Mouse (Mus musculus): ENCODE data around the gene Gpr35. TPM values are rescaled to one million over a fixed set of nuclear protein-coding genes. Genes with fewer than 3 reads are reported as not detected.
"Not testable (repeated sequence)": the region's sequence is repeated elsewhere in the genome, so short reads cannot be mapped to it uniquely, and the experiment has no call there.

Gene Gpr35
- polyA plus RNA-seq, 2 experiments: 0.73 to 0.98 TPM

GRCm38 (mm10) chr1:92958999-92959398 is 8.3 kb downstream of the Gpr35 start:
- no peak for ATAC-seq (ENCODE audit: low FRiP score, low read depth)
- 74% methylated on average over 1 of the region's 1 CpGs for WGBS
- H3K4me3 ChIP-seq (replicated peaks; ENCODE audit: low read length): no peak overlapping the region
- DNase-seq (ENCODE audit: low spot score): no peak
- H3K4me2 ChIP-seq (replicated peaks; ENCODE audit: low read depth, low read length, severe bottlenecking): no peak overlapping the region
- no peaks in the 10 kb centered on the region for H3K9me3 ChIP-seq (ENCODE audit: control insufficient read depth, low read length)
- no peaks in the 10 kb centered on the region for H3K27me3 ChIP-seq (ENCODE audit: control insufficient read depth, insufficient read depth, low read length)
- H3K9ac ChIP-seq (ENCODE audit: low read depth, low read length, severe bottlenecking): no peak overlapping the region
- no peaks in the 10 kb centered on the region for H3K36me3 ChIP-seq (ENCODE audit: control insufficient read depth, insufficient read depth, low read length)
- H3K27ac ChIP-seq (replicated peaks; ENCODE audit: low read depth, low read length): no peak overlapping the region
- no peak for TF ChIP-seq POLR2A (IDR thresholded peaks at IDR 0.05; ENCODE audit: borderline replicate concordance, extremely low read depth, insufficient read depth, insufficient read length)
- no peaks in the 10 kb centered on the region for H3K4me1 ChIP-seq (ENCODE audit: control insufficient read depth, insufficient read depth, low read length)

- not testable (repeated sequence) for H3K27ac ChIP-seq (replicated peaks; ENCODE audit: low read depth, low read length); H3K36me3 ChIP-seq (ENCODE audit: control insufficient read depth, insufficient read depth, low read length); H3K9me3 ChIP-seq (ENCODE audit: control insufficient read depth, low read length); H3K4me2 ChIP-seq (replicated peaks; ENCODE audit: low read depth, low read length, severe bottlenecking); H3K9ac ChIP-seq (ENCODE audit: low read depth, low read length, severe bottlenecking); H3K4me1 ChIP-seq (ENCODE audit: control insufficient read depth, insufficient read depth, low read length); H3K27me3 ChIP-seq (ENCODE audit: control insufficient read depth, insufficient read depth, low read length); H3K4me3 ChIP-seq (replicated peaks; ENCODE audit: low read length); DNase-seq (ENCODE audit: low spot score); ATAC-seq (ENCODE audit: low FRiP score, low read depth)
- 82% methylated on average over 6 of the region's 6 CpGs for WGBS
Measured at GRCm38 (mm10) chr1:92970791-92971190, 20.1 kb downstream of the Gpr35 start.

GRCm38 (mm10) chr1:92971879-92972795 is 21.5 kb downstream of the Gpr35 start:
- Histone ChIP-seq H3K4me3 (replicated peaks; ENCODE audit: low read length) (no peak overlapping the region), H3K27ac (replicated peaks; ENCODE audit: low read depth, low read length) (no peak overlapping the region), H3K4me2 (replicated peaks; ENCODE audit: low read depth, low read length, severe bottlenecking) (no peak overlapping the region), H3K27me3 (ENCODE audit: control insufficient read depth, insufficient read depth, low read length) (no peaks in the 10 kb centered on the region), H3K9me3 (ENCODE audit: control insufficient read depth, low read length) (no peaks in the 10 kb centered on the region), H3K4me1 (ENCODE audit: control insufficient read depth, insufficient read depth, low read length) (no peaks in the 10 kb centered on the region), H3K9ac (ENCODE audit: low read depth, low read length, severe bottlenecking) (no peak overlapping the region), H3K36me3 (ENCODE audit: control insufficient read depth, insufficient read depth, low read length) (no peaks in the 10 kb centered on the region)
- TF ChIP-seq POLR2A (IDR thresholded peaks at IDR 0.05; ENCODE audit: borderline replicate concordance, extremely low read depth, insufficient read depth, insufficient read length): no peak
- DNase-seq (ENCODE audit: low spot score) (no peak), ATAC-seq (ENCODE audit: low FRiP score, low read depth) (no peak)
- WGBS: 89% methylated on average over 7 of the region's 7 CpGs

- Histone ChIP-seq H3K9me3 (ENCODE audit: control insufficient read depth, low read length) (no peaks in the 10 kb centered on the region), H3K4me2 (replicated peaks; ENCODE audit: low read depth, low read length, severe bottlenecking) (no peak overlapping the region), H3K4me1 (ENCODE audit: control insufficient read depth, insufficient read depth, low read length) (no peaks in the 10 kb centered on the region), H3K9ac (ENCODE audit: low read depth, low read length, severe bottlenecking) (no peak overlapping the region), H3K4me3 (replicated peaks; ENCODE audit: low read length) (no peak overlapping the region), H3K27me3 (ENCODE audit: control insufficient read depth, insufficient read depth, low read length) (no peaks in the 10 kb centered on the region), H3K36me3 (ENCODE audit: control insufficient read depth, insufficient read depth, low read length) (no peaks in the 10 kb centered on the region), H3K27ac (replicated peaks; ENCODE audit: low read depth, low read length) (no peak overlapping the region)
- 100% methylated on average over 1 of the region's 1 CpGs for WGBS
- DNase-seq (ENCODE audit: low spot score): peak; percentile 26
- ATAC-seq (ENCODE audit: low FRiP score, low read depth): no peak
- TF ChIP-seq POLR2A (IDR thresholded peaks at IDR 0.05; ENCODE audit: borderline replicate concordance, extremely low read depth, insufficient read depth, insufficient read length): no peak
Measured at GRCm38 (mm10) chr1:92972854-92973253, 22.2 kb downstream of the Gpr35 start.

- DNase-seq (ENCODE audit: low spot score) (no peak), ATAC-seq (ENCODE audit: low FRiP score, low read depth) (no peak)
- WGBS: 34% methylated on average over 6 of the region's 6 CpGs
Measured at GRCm38 (mm10) chr1:92976141-92976566, 25.5 kb downstream of the Gpr35 start.

More at GRCm38 (mm10) chr1:92976141-92976566, 25.5 kb downstream of the Gpr35 start:
- TF ChIP-seq POLR2A (IDR thresholded peaks at IDR 0.05; ENCODE audit: borderline replicate concordance, extremely low read depth, insufficient read depth, insufficient read length): no peak
- Histone ChIP-seq H3K27ac (replicated peaks; ENCODE audit: low read depth, low read length) (no peak overlapping the region), H3K9me3 (ENCODE audit: control insufficient read depth, low read length) (no peaks in the 10 kb centered on the region), H3K27me3 (ENCODE audit: control insufficient read depth, insufficient read depth, low read length) (no peaks in the 10 kb centered on the region), H3K4me3 (replicated peaks; ENCODE audit: low read length) (no peak overlapping the region), H3K9ac (ENCODE audit: low read depth, low read length, severe bottlenecking) (no peak overlapping the region), H3K4me2 (replicated peaks; ENCODE audit: low read depth, low read length, severe bottlenecking) (no peak overlapping the region), H3K4me1 (ENCODE audit: control insufficient read depth, insufficient read depth, low read length) (no peaks in the 10 kb centered on the region), H3K36me3 (ENCODE audit: control insufficient read depth, insufficient read depth, low read length) (no peaks in the 10 kb centered on the region)
